Mouse (Mus musculus) retina, embryonic 14.5 days (tissue): ENCODE data around the gene Ndel1.
"Not testable (repeated sequence)": the region's sequence is repeated elsewhere in the genome, so short reads cannot be mapped to it uniquely, and the experiment has no call there.

ENCODE experiments used
- DNase-seq: peaks from one replicate; pipeline ENCODE4 v3.0.0-alpha.2; 2015; ENCODE audit warnings: low spot score

Gene Ndel1

DNA sequence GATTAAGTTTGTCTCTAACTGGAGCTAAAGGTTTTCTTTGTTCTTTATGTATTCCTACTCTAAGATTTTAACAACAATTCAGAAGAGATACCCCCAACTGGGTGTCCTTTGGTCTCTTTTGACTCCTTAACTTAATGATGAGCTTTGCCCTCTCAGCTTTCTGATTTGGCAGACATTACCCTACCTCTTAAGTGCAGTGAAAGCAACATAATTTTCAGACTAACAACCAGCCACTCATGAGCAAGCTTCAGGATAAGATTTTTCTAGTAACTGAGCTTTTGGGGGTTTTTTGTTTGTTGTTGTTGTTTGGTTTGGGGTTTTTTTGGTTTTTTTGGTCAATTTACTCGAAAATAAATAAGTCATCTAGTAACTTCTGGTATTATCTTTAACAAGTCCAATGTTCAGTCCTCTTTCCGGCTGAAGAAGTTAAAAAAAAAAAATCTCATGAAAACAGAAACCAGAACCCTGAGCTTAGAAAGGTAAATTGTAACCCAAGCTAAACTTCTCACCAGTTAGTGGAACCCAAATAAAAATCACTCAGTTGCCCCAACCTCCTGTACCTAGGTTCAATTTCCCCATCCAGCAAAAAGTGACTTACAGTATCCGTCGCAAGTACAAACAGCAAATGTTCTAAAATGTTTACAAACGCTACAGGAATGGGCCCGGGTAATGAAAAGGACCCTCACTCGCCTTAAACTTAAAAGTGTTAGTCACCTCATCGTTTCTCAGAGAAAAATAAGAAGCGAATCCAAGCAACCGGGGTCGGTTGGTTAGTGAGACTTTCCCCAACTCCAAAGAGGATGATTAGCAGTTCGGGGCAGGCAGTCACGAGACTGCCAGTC is 19.8 kb downstream of the Ndel1 start:
- DNase-seq = no peak

GRCm38 (mm10) chr11:68850862-68851261 is 20.8 kb downstream of the Ndel1 start:
- no peak for DNase-seq

DNA sequence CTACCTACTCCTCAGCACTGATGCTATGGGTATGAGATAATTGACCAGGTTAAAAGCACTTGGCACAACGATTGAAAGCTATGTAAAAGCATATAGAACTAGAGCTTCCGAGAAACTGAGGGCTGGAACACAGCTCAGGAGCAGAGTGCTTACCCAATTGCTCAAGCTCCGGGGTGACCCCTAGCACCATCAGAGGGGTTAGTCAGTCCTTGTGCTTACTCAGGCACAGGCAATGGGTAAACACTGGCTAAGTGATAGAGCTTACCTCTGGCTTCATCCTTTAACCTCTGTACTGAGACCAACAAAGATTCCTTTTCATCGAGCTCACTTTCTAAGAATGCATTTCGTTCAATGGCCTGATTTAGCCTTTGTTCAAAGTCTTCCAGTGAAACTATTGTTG is 32.1 kb downstream of the Ndel1 start:
- DNase-seq = no peak

- DNase-seq = no peak
Observed at GRCm38 (mm10) chr11:68835034-68835433, 36.6 kb downstream of the Ndel1 start.

- DNase-seq = no peak
Observed at GRCm38 (mm10) chr11:68833593-68833992, 38.1 kb downstream of the Ndel1 start.

GRCm38 (mm10) chr11:68832793-68833192 is 38.9 kb downstream of the Ndel1 start:
- no peak for DNase-seq

- not testable (repeated sequence) for DNase-seq
Observed at GRCm38 (mm10) chr11:68831580-68831979, 40.1 kb downstream of the Ndel1 start.

DNA sequence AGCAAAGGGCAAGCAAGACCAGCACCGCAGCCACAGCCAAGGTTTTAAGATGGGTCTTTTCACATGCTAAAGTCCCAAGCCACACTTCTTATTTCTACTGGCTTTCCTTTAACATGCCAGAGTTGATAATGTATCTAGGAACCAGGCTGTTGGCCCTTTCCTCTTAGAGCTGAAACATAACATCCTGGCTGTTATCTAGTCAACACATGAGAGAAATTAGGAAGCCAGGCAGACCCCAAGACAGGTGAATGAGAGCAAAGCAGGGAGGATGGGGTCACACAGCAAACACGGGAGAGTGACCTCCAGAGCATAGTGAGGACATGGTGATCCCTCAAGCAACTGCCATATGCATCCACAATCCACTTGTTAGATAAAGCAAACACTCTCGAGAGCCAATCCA is 44.9 kb downstream of the Ndel1 start:
- no peak for DNase-seq

DNA sequence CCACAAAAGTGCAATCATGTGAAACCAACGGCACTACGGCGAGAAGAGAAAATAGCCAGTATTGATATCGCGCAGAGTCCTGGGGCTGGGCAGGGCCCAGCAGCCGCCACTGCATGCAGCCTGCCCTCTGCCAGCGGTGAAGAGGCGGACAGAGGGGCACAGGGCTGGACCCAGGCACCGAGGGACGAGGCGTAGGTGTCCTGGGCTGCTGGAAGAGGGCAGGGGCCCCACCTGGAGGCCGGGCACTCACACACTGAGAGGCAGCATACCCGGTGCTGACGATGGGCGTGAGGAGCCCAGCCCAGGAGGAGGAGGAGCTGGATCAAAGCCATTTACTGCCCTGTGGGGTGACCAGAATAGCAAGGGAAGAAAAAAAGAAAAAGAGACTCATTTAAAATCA is 49.3 kb downstream of the Ndel1 start:
- no peak for DNase-seq

DNA sequence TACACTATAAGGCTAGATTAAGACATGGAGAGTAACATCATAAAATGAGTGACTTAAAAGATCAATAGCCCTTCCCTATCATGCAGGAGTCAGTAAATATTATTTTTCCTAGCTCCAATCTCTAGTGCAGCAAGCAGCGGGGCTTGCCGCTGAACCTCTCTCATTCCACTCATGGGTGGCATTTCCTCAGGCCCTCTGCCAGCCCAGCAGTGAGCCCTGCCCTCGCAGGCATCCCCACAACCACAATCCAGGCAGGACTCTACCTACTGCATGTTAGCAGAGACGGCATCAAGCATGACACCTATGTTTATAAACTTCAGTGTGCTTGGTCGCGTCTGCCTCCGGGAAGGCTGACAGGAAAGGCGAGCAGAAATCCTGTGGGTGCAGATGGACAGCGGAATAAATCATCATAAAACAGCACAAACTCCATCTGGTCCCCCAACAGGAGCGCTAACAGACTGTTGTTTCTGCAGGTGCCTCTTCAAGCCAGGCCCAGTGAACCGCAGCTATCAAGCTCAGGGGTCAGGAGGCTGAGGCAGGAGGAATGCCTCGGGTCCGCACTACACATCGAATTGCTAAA is 52.3 kb downstream of the Ndel1 start:
- no peak for DNase-seq

GRCm38 (mm10) chr11:68818416-68818815 is 53.2 kb downstream of the Ndel1 start:
- DNase-seq = no peak

GRCm38 (mm10) chr11:68811881-68812577 is 59.6 kb downstream of the Ndel1 start:
- no peak for DNase-seq

- DNase-seq = peak; percentile 81
Observed at GRCm38 (mm10) chr11:68807787-68808186, 63.9 kb downstream of the Ndel1 start.

- DNase-seq = peak; percentile 13
Observed at GRCm38 (mm10) chr11:68805148-68805547, 66.5 kb downstream of the Ndel1 start.

GRCm38 (mm10) chr11:68798258-68798657 is 73.4 kb downstream of the Ndel1 start:
- DNase-seq = no peak

DNA sequence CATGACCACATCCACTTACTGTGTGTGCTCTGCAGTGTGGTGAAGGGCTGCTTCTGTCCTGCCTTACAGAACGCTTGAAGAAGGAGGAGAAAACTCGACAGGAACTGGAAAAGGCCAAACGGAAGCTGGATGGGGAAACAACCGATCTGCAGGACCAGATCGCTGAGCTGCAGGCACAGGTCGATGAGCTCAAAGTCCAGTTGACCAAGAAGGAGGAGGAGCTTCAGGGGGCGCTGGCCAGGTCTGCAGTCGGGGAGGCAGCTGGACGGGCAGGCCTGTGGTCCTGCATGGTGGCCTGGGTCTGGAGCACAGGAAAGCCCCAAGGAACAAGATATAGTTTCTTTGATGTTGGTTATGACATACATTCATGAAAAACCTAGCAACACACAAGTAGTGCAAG is 79.9 kb downstream of the Ndel1 start:
- no peak for DNase-seq

GRCm38 (mm10) chr11:68790720-68791119 is 80.9 kb downstream of the Ndel1 start:
- no peak for DNase-seq

- no peak for DNase-seq
Observed at GRCm38 (mm10) chr11:68787222-68787621, 84.4 kb downstream of the Ndel1 start.

GRCm38 (mm10) chr11:68785813-68786212 is 85.8 kb downstream of the Ndel1 start:
- no peak for DNase-seq

GRCm38 (mm10) chr11:68782336-68782735 is 89.3 kb downstream of the Ndel1 start:
- no peak for DNase-seq

- DNase-seq = no peak
Observed at GRCm38 (mm10) chr11:68780466-68781114, 91.1 kb downstream of the Ndel1 start.

- DNase-seq = no peak
Observed at GRCm38 (mm10) chr11:68779735-68780465, 91.8 kb downstream of the Ndel1 start.
